10 mouse cellular contexts compared by ENCODE assay signal in the genomic region with DNA sequence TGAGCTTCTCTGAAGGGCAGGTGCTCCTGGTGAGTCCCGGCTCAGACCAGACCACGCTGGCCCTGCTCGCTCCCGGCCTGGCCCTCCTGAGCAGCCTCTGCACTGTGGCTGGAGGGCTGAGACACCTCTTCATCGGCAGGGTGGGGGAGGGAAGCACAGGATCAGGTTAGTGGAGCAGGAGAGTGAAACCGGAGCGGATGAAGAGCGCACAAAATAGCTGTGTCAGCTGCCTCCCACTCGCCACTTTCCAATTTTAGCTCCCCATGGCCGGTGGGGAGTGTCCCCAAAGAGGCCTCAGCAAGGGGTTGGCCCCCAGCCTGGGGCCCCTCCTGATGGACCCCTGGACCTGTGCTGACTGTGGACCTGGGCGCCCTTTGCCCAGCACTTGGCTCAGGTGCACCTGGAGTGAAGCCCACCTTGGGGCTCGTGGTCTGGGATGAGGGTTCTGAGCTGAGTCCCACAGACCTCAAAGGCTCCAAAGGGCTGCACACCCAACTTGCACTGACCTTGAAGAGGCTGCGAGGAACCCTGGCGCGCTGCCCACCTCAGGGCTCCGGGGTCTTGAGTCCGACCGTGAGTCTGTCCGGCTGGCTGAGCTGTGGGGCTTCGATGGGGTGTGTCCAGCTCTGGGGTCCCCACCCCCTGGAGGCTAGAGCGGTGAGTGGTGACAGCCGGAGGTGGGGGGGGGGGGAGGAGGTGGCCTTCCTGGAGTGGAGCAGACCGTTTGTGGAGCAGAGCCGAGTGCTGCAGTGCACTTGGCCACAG. TPM values are rescaled to one million over a fixed set of nuclear protein-coding genes. Genes with fewer than 3 reads are reported as not detected.
DNase-seq lines count a peak whose midpoint lies in the region.
"Had no signal": no experiment of that assay in that cellular context is flagged by ENCODE, and none has a peak within 500 bp of the region (broad histone marks: within the 10 kb centered on the region; RNA-seq: fewer than 3 reads in every experiment).

Gene Hhatl (minus strand): TSS at position 751 of the 765 bp plus-strand sequence.

- intact Hi-C loops in gastrocnemius, postnatal 14 days (cut with DNase I; ENCODE audit: low total_unique reads) = no loop called here
- intact Hi-C loops in heart, postnatal 36 days (cut with DNase I) = no loop called here
- intact Hi-C loops in left cerebral cortex, postnatal 4 days (cut with DNase I) = no loop called here

- no peak for DNase-seq in layer of hippocampus, postnatal 25 days (ENCODE audit: extremely low spot score in 1 of 2, low spot score in 1 of 2)
- no peak for DNase-seq in layer of hippocampus, postnatal 14 days (ENCODE audit: low spot score in 2 of 2)
- peak; percentile 67 for DNase-seq in gastrocnemius, postnatal 14 days
- DNase-seq in heart, postnatal 36 days = peak; percentile 31 to 50
- peak; percentile 32 for DNase-seq in left cerebral cortex, postnatal 4 days
- no peak for DNase-seq in embryo, embryonic 11 days
- DNase-seq in urinary bladder, adult 2 months (ENCODE audit: low spot score) = no peak
- DNase-seq in urinary bladder, postnatal 36 days (ENCODE audit: low spot score in 2 of 2) = no peak

RNA-seq across cellular contexts. Expression of gene Hhatl, which starts in this region (rescaled TPM):
- total RNA-seq in layer of hippocampus, postnatal 25 days (2021) = 10 to 100 TPM; 15.1 to 15.5 TPM
- 1 to 10 TPM; 7.5 to 8.3 TPM for total RNA-seq in layer of hippocampus, postnatal 14 days (2021)
- total RNA-seq in gastrocnemius, postnatal 14 days (2021) = 100 to 1,000 TPM; 276 to 284 TPM
- 100 to 1,000 TPM; 101 to 127 TPM for total RNA-seq in heart, postnatal 36 days (2021)
- under 1 TPM in 1 of 2 experiments, not detected in 1; 0.93 TPM for total RNA-seq in left cerebral cortex, postnatal 4 days (2021)
- 1.9 and 3.0 TPM in 2 replicates for polyA plus RNA-seq in urinary bladder, adult 2 months (2012; rRNA removed)
- total RNA-seq: liver, adult 2 months had no signal
- polyA plus RNA-seq: erythroblast, embryonic 14.5 days; liver, adult 2 months had no signal

Comparison
In these comparisons a context has a peak if more than half of its experiments do, and no peak if none do; other contexts are left out.
1. RNA of gene Hhatl (total RNA-seq): 276 to 284 TPM in gastrocnemius, postnatal 14 days and 101 to 127 TPM in heart, postnatal 36 days; 15.1 to 15.5 TPM in layer of hippocampus, postnatal 25 days, 7.5 to 8.3 TPM in layer of hippocampus, postnatal 14 days and 0.93 TPM in left cerebral cortex, postnatal 4 days; every median in the first group is over 4 times any median in the second.
2. Peak in DNase-seq in left cerebral cortex, postnatal 4 days; RNA of the gene not detected or under 1 TPM.
3. DNase-seq: peak in gastrocnemius, postnatal 14 days (single experiment) and heart, postnatal 36 days (2 of 2); none in layer of hippocampus, postnatal 25 days (0 of 2), layer of hippocampus, postnatal 14 days (0 of 2), embryo, embryonic 11 days (single experiment), urinary bladder, adult 2 months (single experiment) and urinary bladder, postnatal 36 days (0 of 2).